Mouse (Mus musculus) ovary, adult 18-20 months (tissue): ENCODE data around the gene Prox1.

ENCODE experiments used
- DNase-seq: peaks from one replicate; pipeline ENCODE4 v3.0.0; 2022; ENCODE audit warnings: low spot score, mixed read lengths

The Prox1 gene

GRCm38 (mm10) chr1:190173596-190173995 is 3.1 kb upstream of the Prox1 start:
- no peak for DNase-seq

- no peak for DNase-seq
Measured at GRCm38 (mm10) chr1:190172979-190173461, 2.5 kb upstream of the Prox1 start.

- no peak for DNase-seq
Measured at GRCm38 (mm10) chr1:190172311-190172978, 1.9 kb upstream of the Prox1 start.

- DNase-seq: no peak
Measured at GRCm38 (mm10) chr1:190171750-190172149, 1.2 kb upstream of the Prox1 start.

- DNase-seq: no peak
Measured at GRCm38 (mm10) chr1:190171341-190171740, 827 bp upstream of the Prox1 start.

GRCm38 (mm10) chr1:190170819-190171216 is 304 bp upstream of the Prox1 start:
- DNase-seq: no peak

- DNase-seq: no peak
Measured at GRCm38 (mm10) chr1:190168761-190169671, 1.5 kb downstream of the Prox1 start.

- DNase-seq: no peak
Measured at GRCm38 (mm10) chr1:190168115-190168514, 2.4 kb downstream of the Prox1 start.

- DNase-seq: no peak
Measured at GRCm38 (mm10) chr1:190167609-190168008, 2.9 kb downstream of the Prox1 start.

GRCm38 (mm10) chr1:190165511-190165910 is 5.0 kb downstream of the Prox1 start:
- no peak for DNase-seq

- no peak for DNase-seq
Measured at GRCm38 (mm10) chr1:190163471-190163870, 7.0 kb downstream of the Prox1 start.

- DNase-seq: no peak
Measured at GRCm38 (mm10) chr1:190161708-190162465, 8.6 kb downstream of the Prox1 start.

- no peak for DNase-seq
Measured at GRCm38 (mm10) chr1:190161288-190161687, 9.2 kb downstream of the Prox1 start.

GRCm38 (mm10) chr1:190159457-190159856 is 11.1 kb downstream of the Prox1 start:
- DNase-seq: no peak

GRCm38 (mm10) chr1:190155751-190156150 is 14.8 kb downstream of the Prox1 start:
- no peak for DNase-seq

- DNase-seq: no peak
Measured at GRCm38 (mm10) chr1:190155021-190155420, 15.5 kb downstream of the Prox1 start.

GRCm38 (mm10) chr1:190154292-190154691 is 16.2 kb downstream of the Prox1 start:
- DNase-seq: no peak

GRCm38 (mm10) chr1:190152603-190153002 is 17.9 kb downstream of the Prox1 start:
- DNase-seq: no peak

- no peak for DNase-seq
Measured at GRCm38 (mm10) chr1:190149233-190149741, 21.2 kb downstream of the Prox1 start.

GRCm38 (mm10) chr1:190148661-190149232 is 21.8 kb downstream of the Prox1 start:
- no peak for DNase-seq

GRCm38 (mm10) chr1:190147816-190148215 is 22.7 kb downstream of the Prox1 start:
- no peak for DNase-seq

- no peak for DNase-seq
Measured at GRCm38 (mm10) chr1:190144416-190144815, 26.1 kb downstream of the Prox1 start.
